Mouse (Mus musculus): ENCODE results near the gene Ucp1.
"Not testable (repeated sequence)": the region's sequence is repeated elsewhere in the genome, so short reads cannot be mapped to it uniquely, and the experiment has no call there.

Ucp1 gene

GRCm38 (mm10) chr8:83290176-83290575 lies at the start of gene Ucp1:
Gene Ucp1, plus strand, starts transcription at chr8:83290352.
- no peak for DNase-seq

DNA sequence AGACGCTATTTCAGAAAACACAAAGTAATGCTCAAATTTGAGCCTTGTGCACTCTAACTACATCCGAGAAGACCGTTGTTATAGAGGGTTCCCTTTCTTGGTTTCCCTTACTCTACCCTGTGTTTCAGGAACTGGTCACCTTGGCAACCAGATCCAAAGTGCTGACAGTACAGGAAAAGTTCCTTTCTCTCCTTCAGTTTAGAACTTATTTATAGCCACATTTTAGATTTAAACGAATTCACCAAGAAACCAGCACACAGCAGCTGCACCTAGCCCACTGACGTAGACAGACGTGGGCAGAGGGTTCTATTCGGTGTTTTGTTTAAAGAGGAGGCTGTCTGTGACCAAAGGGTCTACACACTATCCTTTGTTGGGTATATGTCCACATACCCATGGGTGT lies 46.0 kb upstream of the Ucp1 start:
- peak; percentile 49 for DNase-seq

- no peak for DNase-seq
These were observed 39.3 kb upstream of the Ucp1 start for GRCm38 (mm10) chr8:83250858-83251257.

DNA sequence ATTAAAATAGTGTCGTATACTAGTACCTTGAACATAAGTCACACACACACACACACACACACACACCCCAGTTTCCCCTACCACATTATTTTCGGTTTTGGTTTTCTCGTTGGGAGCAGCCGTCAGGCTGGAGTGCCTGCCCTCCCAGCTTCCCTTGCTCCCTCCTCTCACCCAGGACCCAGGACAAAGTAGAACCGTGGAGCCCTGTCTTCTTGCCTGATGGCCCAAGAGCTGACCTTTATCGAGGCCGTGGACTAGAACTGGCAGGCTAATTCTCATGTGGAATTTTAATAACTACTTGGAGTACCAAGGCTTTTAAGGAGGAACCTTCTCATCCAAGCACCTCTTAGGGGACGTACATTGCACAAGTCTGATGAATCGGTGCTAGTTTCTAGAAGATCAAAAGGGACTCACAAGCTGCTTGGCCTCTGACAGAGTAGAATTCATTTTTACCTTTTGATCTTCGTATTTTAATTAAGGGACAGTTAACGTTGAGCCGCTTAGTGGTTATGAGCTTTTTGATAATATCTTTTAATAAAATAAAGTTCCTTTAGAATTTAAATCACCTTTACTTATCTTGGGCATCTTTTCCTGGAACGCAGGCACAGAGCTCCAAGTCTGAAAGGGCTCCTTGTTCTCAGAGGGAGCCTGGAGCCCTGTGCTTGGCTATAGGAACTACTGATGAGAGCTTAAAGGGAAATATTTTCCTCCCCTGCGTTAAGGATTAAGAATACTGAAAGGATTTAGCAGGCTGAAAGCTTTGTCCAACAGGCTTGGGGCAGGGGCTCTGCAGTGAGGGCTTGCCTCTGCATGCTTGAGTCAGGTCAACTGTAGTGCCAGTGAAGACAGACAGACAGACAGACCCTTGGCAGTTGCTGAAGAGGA lies 38.5 kb upstream of the Ucp1 start:
- no peak for DNase-seq

DNA sequence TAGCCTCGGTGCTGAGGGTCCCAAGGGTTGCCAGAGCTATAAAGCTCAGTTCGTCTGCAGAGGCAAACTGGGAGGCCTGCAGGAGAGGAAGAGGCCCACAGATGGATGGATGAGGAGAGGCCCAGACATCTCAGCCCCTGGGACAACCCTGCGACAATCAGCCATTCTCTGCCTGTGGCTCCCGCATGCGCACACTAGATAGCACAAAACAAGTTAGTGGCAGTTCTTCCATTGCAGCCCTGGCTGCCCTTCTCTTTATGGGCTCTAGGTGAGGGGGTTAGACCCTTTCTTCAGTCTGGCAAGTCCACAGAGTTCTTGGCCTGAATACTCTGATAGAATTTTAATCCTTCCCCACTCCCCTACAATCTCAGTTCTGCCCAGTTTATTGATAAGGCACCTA lies 37.4 kb upstream of the Ucp1 start:
- DNase-seq = no peak

GRCm38 (mm10) chr8:83257631-83258030 lies 32.5 kb upstream of the Ucp1 start:
- DNase-seq = no peak

GRCm38 (mm10) chr8:83260418-83261215 lies 29.5 kb upstream of the Ucp1 start:
- DNase-seq = no peak

GRCm38 (mm10) chr8:83271172-83271571 lies 19.0 kb upstream of the Ucp1 start:
- no peak for DNase-seq

DNA sequence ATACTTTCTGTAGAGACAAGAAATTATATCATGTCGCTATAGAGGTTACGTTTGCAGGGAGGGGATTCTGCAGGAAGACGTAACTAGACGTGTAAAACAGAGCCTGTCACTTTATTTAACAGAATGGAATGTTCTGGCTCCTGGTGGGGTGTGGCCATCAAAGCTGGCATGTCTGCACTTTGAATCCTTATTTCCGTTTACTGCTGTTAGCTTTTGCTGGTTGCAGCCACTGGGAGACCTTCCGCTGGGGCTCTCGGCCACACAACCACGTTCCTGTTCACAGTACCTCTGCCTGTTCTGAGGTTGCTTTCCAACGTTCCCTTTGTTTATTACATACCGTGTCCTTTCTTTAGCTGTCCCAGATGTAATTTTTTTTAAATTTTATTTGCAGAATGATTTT lies 17.7 kb upstream of the Ucp1 start:
- no peak for DNase-seq

- no peak for DNase-seq
These were observed 15.7 kb upstream of the Ucp1 start for GRCm38 (mm10) chr8:83274470-83274869.

- DNase-seq = no peak
These were observed 11.7 kb upstream of the Ucp1 start for GRCm38 (mm10) chr8:83278431-83278830.

DNA sequence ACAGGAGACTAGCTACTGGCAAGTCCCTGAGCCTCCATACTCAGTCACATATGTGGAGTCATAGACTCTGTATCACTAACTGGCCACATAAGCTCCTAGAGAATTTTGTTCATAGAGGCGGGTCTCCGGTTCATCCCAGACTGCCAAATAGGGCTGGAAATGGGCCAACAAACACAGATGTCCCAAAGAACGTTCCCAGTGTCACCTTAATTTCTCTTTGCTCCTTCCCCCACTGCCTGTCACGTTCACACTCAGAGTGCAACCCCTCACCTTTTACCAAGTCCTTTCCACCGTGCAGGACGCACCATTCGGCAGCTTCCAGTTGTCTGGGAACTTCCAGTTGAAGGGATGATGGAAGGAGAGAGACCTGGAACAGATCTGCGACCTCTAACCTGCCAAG lies 4.8 kb upstream of the Ucp1 start:
- no peak for DNase-seq

GRCm38 (mm10) chr8:83297375-83297774 lies 7.2 kb downstream of the Ucp1 start:
- no peak for DNase-seq

- no peak for DNase-seq
These were observed 10.0 kb downstream of the Ucp1 start for GRCm38 (mm10) chr8:83300135-83300534.

- DNase-seq = no peak
These were observed 14.8 kb downstream of the Ucp1 start for GRCm38 (mm10) chr8:83304946-83305345.

DNA sequence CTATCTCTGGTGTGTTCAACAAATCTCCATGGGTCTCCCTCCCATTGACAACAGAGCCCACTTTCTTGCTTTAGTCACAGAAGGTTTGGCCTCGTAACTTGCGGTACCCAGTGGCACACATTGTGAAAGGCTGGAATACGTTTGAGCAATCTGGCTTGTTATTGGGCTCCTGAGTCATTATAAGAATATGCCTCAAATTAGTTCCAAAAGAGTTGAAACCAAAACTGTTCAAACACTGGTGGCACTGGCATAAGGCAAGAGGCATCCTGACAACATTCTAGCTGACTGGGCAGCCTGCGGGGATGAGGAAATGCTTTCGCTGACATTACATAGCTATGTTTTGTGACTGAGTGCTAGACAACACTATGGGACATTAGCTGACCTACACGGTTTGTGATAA lies 19.7 kb downstream of the Ucp1 start:
- DNase-seq = no peak

- DNase-seq = not testable (repeated sequence)
These were observed 24.9 kb downstream of the Ucp1 start for GRCm38 (mm10) chr8:83315084-83315483.

DNA sequence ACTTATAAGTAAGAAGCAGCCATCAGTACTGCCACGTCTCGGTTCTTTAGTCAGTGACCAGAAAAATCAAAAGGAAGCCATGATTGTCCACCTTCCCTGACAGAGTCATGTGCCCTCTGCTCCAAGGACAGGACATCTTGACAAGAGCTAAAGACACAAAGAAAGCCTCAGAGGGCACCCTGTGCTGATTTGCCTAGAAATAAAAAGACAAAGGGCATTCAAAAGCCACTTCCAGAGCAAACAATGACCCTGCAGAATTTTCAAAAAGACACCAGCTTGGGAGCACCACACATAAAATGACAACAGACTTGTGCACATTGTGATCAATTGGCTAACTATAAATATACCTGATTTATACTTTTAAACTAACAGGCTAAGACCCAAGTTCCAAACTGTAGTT lies 25.5 kb downstream of the Ucp1 start:
- DNase-seq = no peak

DNA sequence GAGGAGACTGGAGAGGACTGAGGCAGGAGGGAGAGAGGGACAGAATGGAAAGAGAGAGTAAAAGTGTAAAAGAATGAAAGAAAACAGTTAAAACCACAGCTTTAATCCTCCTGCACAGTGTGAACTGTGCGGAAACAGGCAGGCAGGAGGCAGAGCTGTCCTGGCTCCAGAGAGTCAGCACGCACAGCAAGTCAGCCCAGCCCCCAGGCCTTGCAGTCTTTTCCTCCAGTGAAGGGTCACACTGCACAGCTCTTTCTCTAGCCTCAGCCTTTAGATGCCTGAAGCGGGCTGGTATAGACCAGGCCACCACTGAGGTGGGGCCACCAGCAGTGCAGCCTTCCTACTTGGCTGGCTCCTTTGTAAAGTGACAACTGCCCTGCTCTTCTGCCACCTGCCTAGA lies 30.4 kb downstream of the Ucp1 start:
- DNase-seq = no peak

- no peak for DNase-seq
These were observed 32.2 kb downstream of the Ucp1 start for GRCm38 (mm10) chr8:83322374-83322773.

GRCm38 (mm10) chr8:83323056-83323455 lies 32.9 kb downstream of the Ucp1 start:
- DNase-seq = no peak

- DNase-seq = no peak
These were observed 37.7 kb downstream of the Ucp1 start for GRCm38 (mm10) chr8:83327889-83328288.

GRCm38 (mm10) chr8:83331567-83331898 lies 41.4 kb downstream of the Ucp1 start:
- peak; percentile 57 for DNase-seq
